Mouse (Mus musculus) lung, adult 2 months (tissue): ENCODE data around the gene Lrrc66.

Experiments
- CTCF ChIP-seq: fragments of 200-500 bp; IDR thresholded peaks from 2 replicates; pipeline ENCODE4 v1.5.1; 2011; ENCODE audit warnings: mild to moderate bottlenecking, low read length, control low read depth; ENCODE audit not compliant: insufficient read depth
- POLR2A ChIP-seq: fragments of 200-500 bp; IDR thresholded peaks from 2 replicates; pipeline ENCODE4 v1.6.1; 2011; ENCODE audit warnings: low read depth, mild to moderate bottlenecking, control low read depth, low read length, borderline replicate concordance; ENCODE audit errors: extremely low read depth

DNA sequence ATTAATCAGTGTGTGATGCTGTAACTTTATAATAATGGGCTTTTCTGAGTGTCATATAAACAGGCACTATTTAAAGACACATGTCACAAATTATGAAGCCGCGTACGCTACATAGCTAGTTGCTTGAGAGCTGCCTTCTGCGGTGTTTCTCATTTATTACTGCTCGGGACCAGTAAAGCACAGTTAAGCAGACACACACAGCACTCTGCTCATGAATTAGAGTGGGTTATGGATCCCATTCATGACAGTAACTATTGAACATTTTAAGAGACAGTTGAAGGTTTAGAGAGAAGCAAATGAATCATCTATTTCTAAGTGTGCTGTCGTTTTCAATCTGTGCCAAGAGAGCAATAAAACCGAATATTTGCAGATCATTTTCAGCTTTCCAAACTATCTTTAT is 5.5 kb downstream of the Lrrc66 start:
- no peak for TF ChIP-seq CTCF
- TF ChIP-seq POLR2A: no peak
